Mouse (Mus musculus): ENCODE measurements around the gene Mast3.

Mast3 gene

DNA sequence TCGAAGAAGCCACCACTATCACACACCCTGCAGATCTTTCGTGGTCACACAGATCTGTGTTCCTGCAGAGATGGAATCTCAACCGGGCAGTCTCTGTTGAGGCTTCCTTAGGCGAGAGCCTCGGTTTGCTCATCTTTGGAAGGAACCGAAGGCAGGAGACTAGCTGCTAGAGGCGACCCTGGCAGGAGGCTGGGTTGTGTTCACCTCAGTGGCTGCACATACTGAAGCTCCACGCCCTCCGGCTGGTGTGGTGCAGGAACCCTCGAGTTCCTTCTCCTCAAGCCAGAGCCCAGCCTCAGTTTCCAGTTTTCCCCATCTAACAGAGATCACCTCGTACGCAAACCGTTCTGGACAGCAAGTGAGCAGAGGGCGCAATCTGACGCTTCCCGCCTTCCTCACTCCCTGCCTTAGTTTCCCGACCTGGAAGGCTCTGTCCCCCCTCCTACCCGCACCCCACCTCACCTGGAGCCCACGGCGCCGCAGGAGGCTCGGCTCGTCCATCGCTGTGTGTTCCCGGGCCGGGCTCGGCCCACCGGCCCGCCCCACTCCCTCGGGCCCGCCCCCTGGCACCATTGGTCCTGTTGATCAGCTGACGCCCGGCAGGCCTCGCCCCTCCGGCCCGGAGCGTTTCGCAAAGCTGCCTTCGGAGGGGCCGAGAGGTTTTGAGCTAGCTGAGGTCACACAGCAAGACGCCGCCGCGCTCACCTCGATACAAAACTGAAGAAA is at the start of gene Mast3:
Mast3 (minus strand) TSS at position 574 of the 726 bp plus-strand sequence.
- DNase-seq (ENCODE audit: low read depth): peak; percentile 79

DNA sequence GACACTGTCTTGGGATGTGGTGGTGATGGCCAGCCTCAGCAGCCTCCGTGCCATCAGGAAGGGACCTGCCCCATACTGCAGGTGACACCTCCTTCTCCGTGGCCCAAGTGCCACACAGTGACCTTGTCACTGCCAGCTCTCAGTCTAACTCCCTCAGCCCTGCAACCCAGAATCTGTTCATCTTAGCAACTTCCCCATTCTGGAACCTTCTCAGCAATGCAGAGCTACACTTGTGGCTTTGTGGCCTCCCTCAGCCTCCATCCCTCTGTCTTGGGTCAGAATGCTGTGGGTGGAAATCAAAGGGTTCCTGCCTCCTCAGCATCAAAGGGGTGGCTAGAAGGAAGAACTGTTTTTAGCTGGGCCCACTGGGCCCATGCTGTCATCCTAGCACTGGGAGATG is 49.0 kb upstream of the Mast3 start:
- DNase-seq (ENCODE audit: low read depth): no peak

GRCm38 (mm10) chr8:70852595-70853231 is 47.9 kb upstream of the Mast3 start:
- DNase-seq (ENCODE audit: low read depth): no peak

- DNase-seq (ENCODE audit: low read depth): no peak
Measured at GRCm38 (mm10) chr8:70851837-70852236, 47.0 kb upstream of the Mast3 start.

DNA sequence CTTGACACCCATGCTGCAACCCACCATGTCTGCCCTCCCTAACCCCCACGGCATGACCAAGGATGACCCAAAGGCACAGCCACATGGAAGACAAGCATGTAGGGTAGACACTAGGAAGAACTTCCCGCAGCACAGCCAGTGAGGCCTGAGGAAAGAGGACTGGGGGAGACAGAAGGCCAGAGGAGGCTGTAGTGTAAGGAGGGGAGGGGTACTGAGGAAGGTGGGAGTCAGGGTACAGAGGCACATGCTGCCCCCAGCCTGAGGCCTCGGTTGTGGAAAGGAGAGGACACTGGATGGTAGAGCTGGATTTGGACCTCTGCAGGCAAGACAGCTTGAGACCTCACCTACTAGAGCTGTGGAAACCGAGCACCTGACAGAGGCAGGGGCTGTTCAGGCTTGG is 46.1 kb upstream of the Mast3 start:
- DNase-seq (ENCODE audit: low read depth): no peak

- no peak for DNase-seq (ENCODE audit: low read depth)
Measured at GRCm38 (mm10) chr8:70850132-70850845, 45.4 kb upstream of the Mast3 start.

DNA sequence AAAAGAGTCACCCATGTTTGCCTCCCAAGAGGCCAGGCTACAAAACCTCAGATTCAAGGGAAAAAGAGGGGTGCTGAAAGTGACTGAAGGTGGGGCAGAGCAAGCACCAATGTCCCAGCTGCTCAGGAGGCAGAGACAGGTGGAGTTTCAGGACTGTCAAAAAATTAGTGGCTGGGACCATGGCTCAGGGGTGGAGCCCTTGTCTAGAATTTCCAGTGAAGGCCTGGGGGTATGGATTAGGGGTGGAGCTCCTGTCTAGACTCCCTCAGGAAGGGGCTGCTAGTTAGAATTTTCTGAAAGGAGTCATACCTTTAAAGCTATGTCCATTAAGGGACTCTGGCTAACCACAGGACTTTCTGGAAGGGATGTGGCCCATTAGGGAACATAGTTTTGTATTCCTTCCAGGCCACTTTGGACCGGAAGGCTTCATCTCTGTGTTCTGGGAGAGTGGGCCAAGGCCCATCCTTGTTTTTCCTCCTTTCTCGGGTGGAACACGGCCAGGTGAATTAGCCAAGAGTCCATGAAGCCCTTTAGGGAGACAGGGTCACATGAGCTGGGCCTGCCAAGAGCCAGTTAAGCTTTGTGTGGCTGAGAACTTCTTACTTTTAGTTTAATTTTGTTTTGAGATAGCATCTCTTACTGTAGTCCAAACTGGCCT is 44.6 kb upstream of the Mast3 start:
- no peak for DNase-seq (ENCODE audit: low read depth)

GRCm38 (mm10) chr8:70846371-70847154 is 41.7 kb upstream of the Mast3 start:
- peak; percentile 49 for DNase-seq (ENCODE audit: low read depth)

- no peak for DNase-seq (ENCODE audit: low read depth)
Measured at GRCm38 (mm10) chr8:70845108-70845507, 40.3 kb upstream of the Mast3 start.

- peak; percentile 93 for DNase-seq (ENCODE audit: low read depth)
Measured at GRCm38 (mm10) chr8:70844523-70844922, 39.7 kb upstream of the Mast3 start.

DNA sequence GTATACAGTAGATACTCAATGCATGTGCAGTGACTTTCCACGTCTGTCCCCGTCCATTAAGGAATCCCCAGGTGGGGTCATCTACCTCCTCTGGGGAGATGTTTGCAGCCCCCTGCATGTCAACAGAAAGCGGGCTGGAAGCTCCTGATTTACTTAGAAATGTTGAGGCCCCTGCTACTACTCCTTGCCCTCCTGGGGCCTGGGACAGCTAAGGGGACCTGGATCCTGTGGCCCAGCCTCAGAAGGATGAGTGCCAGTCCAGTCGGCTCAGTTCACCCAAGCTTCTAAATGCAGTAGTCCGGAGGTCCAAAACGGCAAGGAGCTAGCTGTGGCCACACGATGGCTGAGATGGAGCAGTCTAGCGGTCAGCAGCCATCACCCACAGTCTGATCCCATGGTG is 39.1 kb upstream of the Mast3 start:
- DNase-seq (ENCODE audit: low read depth): no peak

- no peak for DNase-seq (ENCODE audit: low read depth)
Measured at GRCm38 (mm10) chr8:70843214-70843773, 38.4 kb upstream of the Mast3 start.

- no peak for DNase-seq (ENCODE audit: low read depth)
Measured at GRCm38 (mm10) chr8:70842484-70842883, 37.6 kb upstream of the Mast3 start.

GRCm38 (mm10) chr8:70841147-70842072 is 36.6 kb upstream of the Mast3 start:
- DNase-seq (ENCODE audit: low read depth): peak; percentile 91

DNA sequence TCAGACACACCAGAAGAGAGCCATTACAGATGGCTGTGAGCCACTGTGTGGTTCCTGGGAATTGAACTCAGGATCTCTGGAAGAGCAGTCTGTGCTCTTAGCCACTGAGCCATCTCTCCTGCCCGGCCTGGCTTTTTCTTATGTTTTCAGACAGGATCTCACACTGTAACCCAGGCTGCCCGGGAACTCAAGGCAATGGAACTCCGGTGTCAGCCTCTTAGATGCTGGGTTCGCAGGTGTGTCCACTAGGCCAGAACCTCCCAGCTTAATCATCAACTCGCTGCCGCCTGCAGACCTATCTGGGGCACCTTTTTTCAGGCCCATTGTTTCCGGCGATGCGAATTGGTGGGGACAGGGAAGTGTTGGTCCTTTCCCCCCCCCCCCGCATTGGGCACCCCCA is 35.7 kb upstream of the Mast3 start:
- DNase-seq (ENCODE audit: low read depth): no peak

- peak; percentile 99 for DNase-seq (ENCODE audit: low read depth)
Measured at GRCm38 (mm10) chr8:70839408-70840351, 34.8 kb upstream of the Mast3 start, which contains the start of gene Arrdc2. TSS of gene Arrdc2 (minus strand) at chr8:70839720.

DNA sequence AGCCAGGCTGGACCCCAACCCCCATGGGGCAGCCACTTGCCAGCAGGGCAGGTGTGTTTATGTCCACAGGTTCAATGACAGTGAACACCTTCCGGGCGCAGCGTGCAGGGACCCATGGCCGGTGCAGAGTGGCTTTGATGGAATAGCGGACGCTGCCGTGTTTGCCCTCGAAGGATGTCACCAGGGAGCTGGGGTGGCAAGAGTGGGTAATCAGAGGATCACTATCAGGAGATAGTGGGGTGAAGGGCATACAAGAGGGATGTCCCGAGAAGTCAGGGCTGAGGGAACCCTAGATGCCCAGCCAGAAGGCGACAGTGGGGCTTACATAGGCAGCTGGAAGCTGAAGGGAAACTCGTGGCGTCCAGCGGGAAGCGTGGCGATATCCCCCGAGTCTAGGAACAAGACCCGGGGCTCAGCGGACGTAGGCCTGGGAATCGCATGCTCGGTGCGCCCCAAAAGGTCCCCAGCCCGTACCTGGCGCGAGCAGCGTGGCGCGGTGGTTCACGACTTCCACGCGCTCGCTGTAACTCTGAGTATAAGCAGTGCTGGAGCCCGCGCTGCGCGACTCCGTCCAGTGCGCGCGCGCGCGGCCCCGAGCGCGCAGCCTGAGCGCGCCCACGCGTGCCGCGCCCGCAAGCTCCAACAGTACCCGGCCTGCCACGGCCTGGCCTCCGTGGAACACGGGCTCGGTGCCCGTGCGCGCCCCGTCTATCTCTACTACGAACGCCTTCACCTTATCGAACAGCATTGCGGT is 34.0 kb upstream of the Mast3 start:
- no peak for DNase-seq (ENCODE audit: low read depth)

DNA sequence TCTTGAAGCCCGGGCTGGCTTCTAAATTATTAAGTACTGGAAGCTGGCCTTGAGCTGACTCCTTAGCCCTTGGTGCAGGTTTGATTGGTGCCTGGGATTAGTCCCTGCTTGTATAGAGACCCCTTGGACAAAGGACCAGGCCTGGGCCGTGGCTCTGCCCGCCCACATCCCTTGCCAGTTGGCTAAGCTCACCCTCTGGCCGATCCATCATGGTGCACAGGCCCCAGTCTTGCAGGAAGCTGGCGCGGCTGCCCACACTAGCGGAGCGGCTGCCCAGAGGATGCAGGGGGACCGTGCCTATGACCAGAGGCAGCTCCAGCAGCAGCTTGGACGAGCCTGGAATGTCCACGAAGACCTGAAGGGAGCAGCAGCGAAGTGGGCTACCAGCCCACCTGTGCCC is 31.8 kb upstream of the Mast3 start:
- DNase-seq (ENCODE audit: low read depth): no peak
